Mouse (Mus musculus) erythroblast, adult 5-6 weeks (primary cell): Measurements from ENCODE around the gene Dph3. TPM values are rescaled to one million over a fixed set of nuclear protein-coding genes. Genes with fewer than 3 reads are reported as not detected.
A peak's percentile ranks its signal among the peaks of the same experiment; 100 is the strongest.

Source experiments
- ATAC-seq: replicated peaks from 2 replicates; pipeline ENCODE4 v1.8.0; 2016; ENCODE audit warnings: moderate number of reproducible peaks, mild to moderate bottlenecking, moderate TSS enrichment, inconsistent platforms; ENCODE audit not compliant: poor library complexity, low FRiP score, severe bottlenecking
- total RNA-seq, 2 experiments: library from RNA; stranded (forward) in 1 of 2; stranded (reverse) in 1 of 2; fragments of 150-400 nt in 1 of 2; fragments of 200-764, 138-1000 nt in 1 of 2; gene quantifications; 2 replicates each; pipeline versions ENCODE4 v1.2.3 to v1.2.4; 2015 to 2017; ENCODE audit warnings: low replicate concordance in 2 of 2

Dph3 gene
- total RNA-seq, 2 experiments from 2014 or later = 0.77 to 10.4 TPM

- ATAC-seq = no peak
Measured at GRCm38 (mm10) chr14:32036482-32036881, 49.0 kb downstream of the Dph3 start.

- peak; percentile 67 for ATAC-seq
Measured at GRCm38 (mm10) chr14:32032522-32032921, 53.0 kb downstream of the Dph3 start.

Other genes with a start within 250 kb of the Dph3 start
- gene Galnt15, start 56.7 kb downstream of the Dph3 start, total RNA-seq (2015; ENCODE audit: low replicate concordance) = not detected in 2 replicates
- gene Galnt15, start 56.7 kb downstream of the Dph3 start, total RNA-seq (2017; ENCODE audit: low replicate concordance) = 0.09 TPM in 1 of 2 replicates, not detected in the other
- gene Oxnad1, start 355 bp downstream of the Dph3 start, total RNA-seq (2015; ENCODE audit: low replicate concordance) = 0.58 and 3.1 TPM in 2 replicates
- 6.8 and 9.5 TPM in 2 replicates for gene Oxnad1, start 355 bp downstream of the Dph3 start, total RNA-seq (2017; ENCODE audit: low replicate concordance)
- gene Msmb, start 56.3 kb upstream of the Dph3 start, total RNA-seq (2015; ENCODE audit: low replicate concordance) = not detected in 2 replicates
- gene Msmb, start 56.3 kb upstream of the Dph3 start, total RNA-seq (2017; ENCODE audit: low replicate concordance) = 5.2 TPM in 1 of 2 replicates, not detected in the other
- 661 and 684 TPM in 2 replicates for gene Ncoa4, start 74.1 kb upstream of the Dph3 start, total RNA-seq (2015; ENCODE audit: low replicate concordance)
- gene Ncoa4, start 74.1 kb upstream of the Dph3 start, total RNA-seq (2017; ENCODE audit: low replicate concordance) = 773 and 931 TPM in 2 replicates
- gene Timm23, start 116.2 kb upstream of the Dph3 start, total RNA-seq (2015; ENCODE audit: low replicate concordance) = 41.2 and 49.4 TPM in 2 replicates
- gene Timm23, start 116.2 kb upstream of the Dph3 start, total RNA-seq (2017; ENCODE audit: low replicate concordance) = 11.2 and 15.3 TPM in 2 replicates
- gene Parg, start 116.2 kb upstream of the Dph3 start, total RNA-seq (2015; ENCODE audit: low replicate concordance) = 12.7 and 19.2 TPM in 2 replicates
- 28.6 and 39.1 TPM in 2 replicates for gene Parg, start 116.2 kb upstream of the Dph3 start, total RNA-seq (2017; ENCODE audit: low replicate concordance)
- 0.21 TPM in 1 of 2 replicates, not detected in the other for gene Ogdhl, start 236.3 kb upstream of the Dph3 start, total RNA-seq (2015; ENCODE audit: low replicate concordance)
- gene Ogdhl, start 236.3 kb upstream of the Dph3 start, total RNA-seq (2017; ENCODE audit: low replicate concordance) = not detected in 2 replicates